Mouse (Mus musculus) limb, embryonic 14.5 days (tissue): Measurements from ENCODE around the gene Ppp1r3c. TPM values are rescaled to one million over a fixed set of nuclear protein-coding genes. Genes with fewer than 3 reads are reported as not detected.

Source experiments
- ATAC-seq: fragments of 200-750 bp; cut with Nextera tagmentation; 2 replicates; pipeline ENCODE4 v1.8.0; 2017; ENCODE audit warnings: low read depth, moderate number of reproducible peaks, moderate TSS enrichment; ENCODE audit not compliant: low FRiP score
- DNase-seq: peaks from one replicate; pipeline ENCODE4 v3.0.0-alpha.2; 2015; ENCODE audit warnings: low spot score
- H3K27ac ChIP-seq: fragments of 300-500 bp; sonication (generic); replicated peaks from 2 replicates; pipeline ENCODE4 v1.5.1; 2014; ENCODE audit warnings: low read depth, mild to moderate bottlenecking, low read length, moderate library complexity, mixed read lengths
- H3K27me3 ChIP-seq: fragments of 300-500 bp; sonication (generic); 2 replicates; pipeline ENCODE4 v1.6.1; 2014; ENCODE audit warnings: low read length, mixed read lengths; ENCODE audit not compliant: control insufficient read depth, insufficient read depth
- H3K36me3 ChIP-seq: fragments of 300-500 bp; sonication (generic); 2 replicates; pipeline ENCODE4 v1.6.1; 2014; ENCODE audit warnings: mild to moderate bottlenecking, low read length, moderate library complexity, mixed read lengths; ENCODE audit not compliant: control insufficient read depth, insufficient read depth
- H3K4me1 ChIP-seq: fragments of 300-500 bp; sonication (generic); 2 replicates; pipeline ENCODE4 v1.6.1; 2014; ENCODE audit warnings: antibody characterized with exemption, low read length, mixed read lengths; ENCODE audit not compliant: control insufficient read depth, insufficient read depth
- H3K4me2 ChIP-seq: fragments of 300-500 bp; sonication (generic); replicated peaks from 2 replicates; pipeline ENCODE4 v1.6.1; 2014; ENCODE audit warnings: low read depth, mild to moderate bottlenecking, low read length, moderate library complexity; ENCODE audit not compliant: severe bottlenecking
- H3K4me3 ChIP-seq: fragments of 300-500 bp; sonication (generic); replicated peaks from 2 replicates; pipeline ENCODE4 v1.5.1; 2014; ENCODE audit warnings: low read length
- H3K9ac ChIP-seq: fragments of 300-500 bp; sonication (generic); 2 replicates; pipeline ENCODE4 v1.6.1; 2014; ENCODE audit warnings: mild to moderate bottlenecking, low read depth, low read length, moderate library complexity; ENCODE audit not compliant: severe bottlenecking
- H3K9me3 ChIP-seq: fragments of 300-500 bp; sonication (generic); 2 replicates; pipeline ENCODE4 v1.6.1; 2016; ENCODE audit warnings: low read length; ENCODE audit not compliant: control insufficient read depth
- POLR2A ChIP-seq: fragments of 200-500 bp; IDR thresholded peaks from 2 replicates; pipeline ENCODE4 v1.8.0; 2012; ENCODE audit warnings: inconsistent platforms, mild to moderate bottlenecking, moderate library complexity, borderline replicate concordance; ENCODE audit not compliant: insufficient read depth, insufficient read length; ENCODE audit errors: extremely low read depth
- WGBS: fragments of 180-500 bp; shearing (Covaris S2); extraction: QIAGEN DNeasy Blood & Tissue Kit; methylation state at CpG from one replicate; pipeline ENCODE4 v1.1.7; 2014; 5-methylcytosine and 5-hydroxymethylcytosine counted together
- polyA plus RNA-seq, 2 experiments: library from polyadenylated mRNA; depleted of rRNA in 1 of 2; stranded (reverse) in 1 of 2; unstranded in 1 of 2; fragments of >200 nt; fragmentation: Nextera tagmentation in 1 of 2; extraction: Ambion mirVana in 1 of 2; gene quantifications; 2 replicates each; pipeline versions ENCODE4 v1.2.1 to v1.2.3; 2012 to 2014

The Ppp1r3c gene
- polyA plus RNA-seq, 2 experiments = 12.6 to 19.0 TPM

DNA sequence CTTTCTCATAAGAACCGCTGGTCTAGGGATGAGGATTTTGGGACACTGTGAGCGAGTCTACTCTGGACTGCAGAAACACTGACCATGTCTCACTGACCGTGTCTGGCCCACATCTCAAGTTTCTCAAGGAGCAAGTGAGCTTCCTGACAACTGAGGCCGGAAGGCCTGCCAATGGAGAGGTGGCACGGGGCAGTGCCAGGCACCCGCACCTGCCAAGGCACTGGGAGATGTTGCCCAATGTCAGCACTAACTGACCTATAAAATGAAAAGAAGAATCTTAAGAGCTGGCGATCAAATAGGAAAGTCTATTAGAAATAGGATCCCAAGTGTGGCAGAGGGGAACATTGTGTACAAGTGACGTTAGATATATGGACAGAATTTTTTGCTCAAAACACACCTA lies 39.1 kb upstream of the Ppp1r3c start:
- no peaks in the 10 kb centered on the region for H3K9me3 ChIP-seq
- no peak for TF ChIP-seq POLR2A
- ATAC-seq (no peak), DNase-seq (no peak)
- H3K27ac ChIP-seq = no peak overlapping the region
- WGBS = 94% methylated on average over 8 of the region's 8 CpGs
- no peaks in the 10 kb centered on the region for H3K4me1 ChIP-seq
- H3K9ac ChIP-seq = no peak overlapping the region
- H3K27me3 ChIP-seq = no peaks in the 10 kb centered on the region
- no peak overlapping the region for H3K4me3 ChIP-seq
- H3K4me2 ChIP-seq = no peak overlapping the region
- no peaks in the 10 kb centered on the region for H3K36me3 ChIP-seq

DNA sequence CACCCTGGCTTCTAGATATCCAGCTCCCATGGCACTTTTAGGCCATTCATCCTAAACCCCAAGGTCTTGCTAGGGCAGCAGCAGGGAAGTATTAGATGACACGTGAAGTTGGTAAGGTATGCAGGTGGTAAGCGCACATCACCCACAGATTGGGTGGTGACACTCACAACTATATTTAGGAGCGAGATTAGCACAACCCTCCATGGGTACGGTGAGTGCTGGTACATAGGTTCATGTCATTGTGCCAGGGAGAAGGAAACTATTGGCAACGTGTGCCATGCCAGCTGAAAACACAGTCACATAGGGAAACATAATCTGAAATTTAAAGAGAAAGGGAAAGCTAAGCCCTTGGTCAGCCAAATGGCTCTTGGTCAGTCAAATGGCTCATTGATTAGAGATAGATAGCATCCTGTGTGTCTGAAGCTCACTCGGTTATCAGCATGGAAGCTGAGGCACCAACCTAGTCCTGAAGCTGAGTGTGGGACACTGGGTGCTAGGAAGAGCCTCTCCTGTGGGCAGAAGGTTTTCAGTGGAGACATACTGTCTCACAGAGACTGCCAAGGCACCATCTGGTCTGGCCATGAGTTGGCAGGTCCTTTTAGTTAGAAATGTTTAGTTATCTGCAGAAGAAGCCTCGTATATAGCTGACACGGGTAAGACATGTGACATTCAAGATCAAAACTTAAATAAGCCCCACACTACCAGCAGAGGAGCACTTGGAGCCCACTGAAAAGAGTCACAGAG lies 37.4 kb upstream of the Ppp1r3c start:
- no peaks in the 10 kb centered on the region for H3K4me1 ChIP-seq
- H3K9ac ChIP-seq = no peak overlapping the region
- no peak overlapping the region for H3K4me2 ChIP-seq
- no peaks in the 10 kb centered on the region for H3K27me3 ChIP-seq
- TF ChIP-seq POLR2A = no peak
- H3K27ac ChIP-seq = no peak overlapping the region
- WGBS = 87% methylated on average over 8 of the region's 8 CpGs
- H3K36me3 ChIP-seq = no peaks in the 10 kb centered on the region
- no peaks in the 10 kb centered on the region for H3K9me3 ChIP-seq
- DNase-seq (no peak), ATAC-seq (no peak)
- H3K4me3 ChIP-seq = no peak overlapping the region

DNA sequence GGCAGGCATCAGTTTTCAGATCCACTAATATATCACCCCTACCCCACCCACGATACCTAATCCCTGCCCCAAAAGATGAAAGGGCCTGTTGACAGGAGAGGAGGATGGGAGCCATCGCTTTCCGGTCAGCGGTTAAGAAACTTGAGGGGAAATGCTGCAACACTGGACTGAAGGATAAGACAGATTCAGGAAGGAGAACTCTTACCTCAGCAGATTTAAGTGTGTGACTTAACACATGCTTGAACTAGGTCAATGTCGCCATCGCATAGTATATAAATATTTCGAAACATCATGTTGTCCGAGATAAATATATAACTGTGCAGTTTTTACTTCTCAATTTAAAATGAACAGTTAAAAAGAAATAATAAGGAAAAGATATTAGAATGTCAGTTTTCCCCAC lies 31.6 kb upstream of the Ppp1r3c start:
- DNase-seq = no peak

GRCm38 (mm10) chr19:36764451-36764850 lies 28.0 kb upstream of the Ppp1r3c start:
- Histone ChIP-seq H3K27me3 (no peaks in the 10 kb centered on the region), H3K27ac (no peak overlapping the region), H3K4me2 (no peak overlapping the region), H3K4me1 (no peaks in the 10 kb centered on the region), H3K36me3 (no peaks in the 10 kb centered on the region), H3K9ac (no peak overlapping the region), H3K9me3 (no peaks in the 10 kb centered on the region), H3K4me3 (no peak overlapping the region)
- WGBS = 58% methylated on average over 5 of the region's 5 CpGs
- TF ChIP-seq POLR2A = no peak
- ATAC-seq (no peak), DNase-seq (no peak)

More for the DNA sequence above, 31.6 kb upstream of the Ppp1r3c start:
- Histone ChIP-seq H3K9me3 (no peaks in the 10 kb centered on the region), H3K4me1 (no peaks in the 10 kb centered on the region), H3K4me2 (no peak overlapping the region), H3K27me3 (no peaks in the 10 kb centered on the region), H3K27ac (no peak overlapping the region), H3K9ac (no peak overlapping the region), H3K36me3 (no peaks in the 10 kb centered on the region), H3K4me3 (no peak overlapping the region)
- WGBS = 82% methylated on average over 8 of the region's 8 CpGs
- no peak for TF ChIP-seq POLR2A
- no peak for ATAC-seq

GRCm38 (mm10) chr19:36748996-36749395 lies 12.5 kb upstream of the Ppp1r3c start:
- no peaks in the 10 kb centered on the region for H3K27me3 ChIP-seq
- H3K4me3 ChIP-seq = no peak overlapping the region
- TF ChIP-seq POLR2A = no peak
- H3K9me3 ChIP-seq = no peaks in the 10 kb centered on the region
- H3K9ac ChIP-seq = no peak overlapping the region
- H3K27ac ChIP-seq = no peak overlapping the region
- H3K4me2 ChIP-seq = no peak overlapping the region
- no peaks in the 10 kb centered on the region for H3K36me3 ChIP-seq
- no peaks in the 10 kb centered on the region for H3K4me1 ChIP-seq
- DNase-seq = no peak
- no peak for ATAC-seq
